Mouse (Mus musculus) neural tube, embryonic 14.5 days (tissue): ENCODE results near the gene Armh2. TPM values are rescaled to one million over a fixed set of nuclear protein-coding genes. Genes with fewer than 3 reads are reported as not detected.

Experiments used
- ATAC-seq: fragments of 200-750 bp; cut with Nextera tagmentation; 2 replicates; pipeline ENCODE4 v1.8.0; 2017; ENCODE audit warnings: low read depth, mild to moderate bottlenecking, moderate TSS enrichment, moderate library complexity
- H3K27ac ChIP-seq: fragments of 300-500 bp; sonication (generic); 2 replicates; pipeline ENCODE4 v1.5.1; 2014; ENCODE audit warnings: low read depth, mild to moderate bottlenecking, control low read depth, low read length, moderate library complexity, mixed read lengths
- H3K27me3 ChIP-seq: fragments of 300-500 bp; sonication (generic); 2 replicates; pipeline ENCODE4 v1.6.1; 2014; ENCODE audit warnings: low read length; ENCODE audit not compliant: control insufficient read depth, insufficient read depth
- H3K36me3 ChIP-seq: fragments of 300-500 bp; sonication (generic); 2 replicates; pipeline ENCODE4 v1.6.1; 2014; ENCODE audit warnings: low read length, mixed read lengths; ENCODE audit not compliant: control insufficient read depth, insufficient read depth
- H3K4me1 ChIP-seq: fragments of 300-500 bp; sonication (generic); 2 replicates; pipeline ENCODE4 v1.6.1; 2014; ENCODE audit warnings: low read length; ENCODE audit not compliant: control insufficient read depth, insufficient read depth
- H3K4me2 ChIP-seq: fragments of 300-500 bp; sonication (generic); 2 replicates; pipeline ENCODE4 v1.6.1; 2014; ENCODE audit warnings: mild to moderate bottlenecking, low read depth, low read length, control low read depth
- H3K4me3 ChIP-seq: fragments of 300-500 bp; sonication (generic); 2 replicates; pipeline ENCODE4 v1.5.1; 2014; ENCODE audit warnings: low read depth, low read length, control low read depth, mixed read lengths
- H3K9ac ChIP-seq: fragments of 300-500 bp; sonication (generic); replicated peaks from 2 replicates; pipeline ENCODE4 v1.6.1; 2014; ENCODE audit warnings: low read depth, mild to moderate bottlenecking, control low read depth, low read length, mixed read lengths
- H3K9me3 ChIP-seq: fragments of 300-500 bp; sonication (generic); 2 replicates; pipeline ENCODE4 v1.6.1; 2016; ENCODE audit warnings: low read length; ENCODE audit not compliant: control insufficient read depth
- WGBS: fragments of 180-500 bp; shearing (Covaris S2); extraction: QIAGEN DNeasy Blood & Tissue Kit; methylation state at CpG from one replicate; pipeline ENCODE4 v1.1.7; 2014; 5-methylcytosine and 5-hydroxymethylcytosine counted together
- polyA plus RNA-seq: library from polyadenylated mRNA; unstranded; fragments of >200 nt; fragmentation: Nextera tagmentation; extraction: Ambion mirVana; gene quantifications from 2 replicates; pipeline ENCODE4 v1.2.1, GENCODE M21; 2014

Gene Armh2
- polyA plus RNA-seq, 1 experiment from 2014 or later: not detected

DNA sequence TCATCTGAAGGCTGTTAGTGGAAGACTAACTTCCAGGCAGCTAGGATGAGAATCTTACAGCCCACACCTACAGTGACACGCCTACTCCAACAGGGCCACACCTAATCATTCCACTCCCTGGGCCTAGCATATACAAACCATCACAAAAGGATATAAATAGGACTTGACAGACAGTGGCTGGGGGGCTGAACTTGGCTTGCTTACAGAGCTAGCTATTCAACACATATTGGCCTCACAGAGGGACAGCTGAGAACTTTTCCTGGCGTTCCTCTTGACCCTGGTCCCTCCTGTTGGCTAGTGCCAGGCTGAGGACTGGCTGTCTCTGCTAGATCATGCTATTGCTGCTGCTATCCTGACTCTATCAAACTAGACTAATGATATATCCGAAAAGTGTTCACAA, 6.8 kb downstream of the Armh2 start:
- Histone ChIP-seq H3K4me1 (no peaks in the 10 kb centered on the region), H3K9me3 (no peaks in the 10 kb centered on the region), H3K4me2 (no peak overlapping the region), H3K9ac (no peak overlapping the region), H3K27ac (no peak overlapping the region), H3K4me3 (no peak overlapping the region), H3K27me3 (no peaks in the 10 kb centered on the region), H3K36me3 (no peaks in the 10 kb centered on the region)
- ATAC-seq: no peak
- 93% methylated on average over 3 of the region's 3 CpGs for WGBS

DNA sequence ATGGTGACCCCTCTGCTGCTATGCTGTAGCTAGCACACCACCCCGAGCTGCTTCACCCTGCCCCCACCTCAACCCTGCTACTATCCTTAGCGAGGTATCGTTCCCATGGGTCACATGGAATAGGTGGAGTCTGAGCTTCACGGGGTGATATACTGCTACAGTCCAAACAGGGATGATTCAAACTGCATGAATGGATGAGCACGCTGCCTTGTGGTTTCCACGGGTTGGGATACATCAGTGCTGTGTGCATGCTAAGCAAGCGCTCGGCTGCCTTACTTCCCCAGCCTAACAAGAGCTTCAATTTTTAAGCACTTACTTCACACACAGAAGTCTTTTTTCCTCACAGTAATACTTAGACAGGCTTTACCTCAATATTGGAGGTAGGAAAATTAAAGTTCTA, 9.8 kb downstream of the Armh2 start:
- no peaks in the 10 kb centered on the region for H3K9me3 ChIP-seq
- H3K36me3 ChIP-seq: no peaks in the 10 kb centered on the region
- H3K4me3 ChIP-seq: no peak overlapping the region
- no peak for ATAC-seq
- no peaks in the 10 kb centered on the region for H3K4me1 ChIP-seq
- no peak overlapping the region for H3K4me2 ChIP-seq
- H3K27me3 ChIP-seq: no peaks in the 10 kb centered on the region
- no peak overlapping the region for H3K27ac ChIP-seq
- 92% methylated on average over 8 of the region's 8 CpGs for WGBS
- H3K9ac ChIP-seq: no peak overlapping the region

DNA sequence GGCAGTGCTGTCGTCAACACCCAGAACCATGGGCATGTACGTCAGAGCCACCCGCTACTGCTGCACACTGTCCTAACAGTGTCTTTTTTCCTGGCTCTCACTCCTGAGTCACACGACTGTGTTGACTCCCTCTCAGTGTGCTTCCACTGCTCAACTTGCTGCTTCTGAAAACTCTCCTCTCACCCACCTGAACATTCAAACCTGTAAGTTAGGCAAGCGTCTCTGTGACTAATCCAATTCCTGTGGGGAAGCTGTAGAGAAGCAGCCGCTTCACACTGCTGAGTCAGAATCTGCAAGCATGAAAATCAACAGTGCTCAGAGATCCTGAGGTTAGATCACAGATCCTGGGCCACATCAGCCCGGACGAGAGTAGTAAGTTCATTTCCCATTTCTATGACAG, 10.4 kb downstream of the Armh2 start:
- no peak for ATAC-seq
- no peak overlapping the region for H3K4me2 ChIP-seq
- H3K4me1 ChIP-seq: no peaks in the 10 kb centered on the region
- no peaks in the 10 kb centered on the region for H3K27me3 ChIP-seq
- H3K9ac ChIP-seq: no peak overlapping the region
- no peaks in the 10 kb centered on the region for H3K9me3 ChIP-seq
- H3K4me3 ChIP-seq: no peak overlapping the region
- H3K27ac ChIP-seq: no peak overlapping the region
- no peaks in the 10 kb centered on the region for H3K36me3 ChIP-seq
- whole genome bisulfite sequencing: 95% methylated on average over 8 of the region's 8 CpGs

DNA sequence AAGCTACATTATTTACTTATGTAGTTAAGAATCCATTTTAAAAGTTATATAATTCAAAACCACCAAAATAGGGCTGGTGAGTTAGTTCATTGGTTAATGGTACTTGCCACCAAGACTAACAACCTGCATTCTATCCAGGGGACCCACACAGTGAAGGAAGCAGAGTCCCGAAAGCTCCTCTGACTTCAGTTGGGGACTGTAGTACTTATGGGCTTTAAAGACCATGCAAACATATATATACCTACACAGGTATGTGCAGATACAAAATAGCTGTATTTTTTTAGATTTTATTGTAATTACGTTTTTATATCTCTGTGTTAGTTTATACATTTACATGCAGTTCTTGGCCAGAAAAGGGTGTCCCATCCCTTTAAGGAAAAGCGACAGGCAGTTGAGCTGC, 15.7 kb downstream of the Armh2 start:
- Histone ChIP-seq H3K36me3 (no peaks in the 10 kb centered on the region), H3K4me2 (no peak overlapping the region), H3K27me3 (no peaks in the 10 kb centered on the region), H3K9ac (no peak overlapping the region), H3K27ac (no peak overlapping the region), H3K9me3 (no peaks in the 10 kb centered on the region), H3K4me1 (peaks cover 3% of the 10 kb centered on the region; the same call in 1 of the 2 replicates), H3K4me3 (no peak overlapping the region)
- ATAC-seq: no peak
- WGBS: 96% methylated on average over 3 of the region's 3 CpGs

DNA sequence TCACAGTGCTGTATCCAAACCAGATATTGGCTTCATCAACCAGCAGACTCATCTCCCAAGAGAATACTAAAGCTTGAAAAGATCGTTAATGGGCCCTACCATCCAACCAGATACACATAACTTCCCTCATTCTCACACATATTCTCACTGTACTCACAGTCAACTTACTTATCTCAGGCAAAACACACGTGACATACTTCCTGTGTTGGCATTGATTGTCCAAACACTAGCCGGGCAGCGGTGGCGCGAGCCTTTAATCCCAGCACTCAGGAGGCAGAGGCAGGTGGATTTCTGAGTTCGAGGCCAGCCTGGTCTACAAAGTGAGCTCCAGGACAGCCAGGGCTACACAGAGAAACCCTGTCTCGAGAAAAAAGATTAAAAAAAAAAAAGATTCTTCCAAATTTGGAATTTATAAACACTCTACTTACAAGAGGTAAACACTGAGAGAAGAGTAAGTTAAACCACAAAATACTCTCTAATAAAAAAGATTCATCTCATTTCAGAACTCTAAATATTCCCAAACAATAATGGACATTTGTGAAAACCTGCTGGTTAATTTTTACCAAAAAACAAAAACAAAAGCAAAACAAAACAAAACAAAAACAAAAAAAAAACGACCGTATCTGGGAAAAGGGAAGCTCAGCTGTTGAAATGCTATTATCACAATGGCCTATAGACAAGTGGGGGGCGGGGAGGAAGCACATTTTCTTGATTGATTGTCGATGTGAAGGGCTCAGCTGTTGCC, 17.0 kb downstream of the Armh2 start:
- Histone ChIP-seq H3K4me2 (no peak overlapping the region), H3K27me3 (no peaks in the 10 kb centered on the region), H3K9me3 (no peaks in the 10 kb centered on the region), H3K27ac (no peak overlapping the region), H3K36me3 (no peaks in the 10 kb centered on the region), H3K4me1 (peaks cover 3% of the 10 kb centered on the region; the same call in 1 of the 2 replicates), H3K4me3 (no peak overlapping the region), H3K9ac (no peak overlapping the region)
- 86% methylated on average over 12 of the region's 12 CpGs for WGBS
- ATAC-seq: no peak

DNA sequence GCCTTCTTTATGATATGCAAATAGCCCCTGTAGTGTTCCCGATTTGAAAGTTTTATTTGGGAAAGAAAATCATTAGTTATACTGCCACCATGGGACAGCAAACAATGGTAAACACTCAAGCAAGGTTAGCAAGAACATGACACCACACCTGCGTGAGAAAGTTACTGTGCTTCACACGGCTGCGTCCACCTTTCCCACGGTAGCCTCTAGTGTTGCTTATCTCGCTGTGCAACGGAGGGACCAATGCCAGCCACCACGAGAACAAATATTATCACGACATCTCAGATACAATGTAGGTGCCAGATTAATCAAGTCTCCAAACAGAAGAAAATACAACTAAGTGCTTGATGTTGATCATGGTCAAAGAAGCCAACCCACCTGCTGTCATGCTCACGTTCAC, 18.4 kb downstream of the Armh2 start:
- Histone ChIP-seq H3K9ac (no peak overlapping the region), H3K9me3 (no peaks in the 10 kb centered on the region), H3K36me3 (no peaks in the 10 kb centered on the region), H3K4me1 (peaks cover 3% of the 10 kb centered on the region; the same call in 1 of the 2 replicates), H3K27me3 (no peaks in the 10 kb centered on the region), H3K4me3 (no peak overlapping the region), H3K4me2 (no peak overlapping the region), H3K27ac (no peak overlapping the region)
- no peak for ATAC-seq
- WGBS: 94% methylated on average over 10 of the region's 10 CpGs

DNA sequence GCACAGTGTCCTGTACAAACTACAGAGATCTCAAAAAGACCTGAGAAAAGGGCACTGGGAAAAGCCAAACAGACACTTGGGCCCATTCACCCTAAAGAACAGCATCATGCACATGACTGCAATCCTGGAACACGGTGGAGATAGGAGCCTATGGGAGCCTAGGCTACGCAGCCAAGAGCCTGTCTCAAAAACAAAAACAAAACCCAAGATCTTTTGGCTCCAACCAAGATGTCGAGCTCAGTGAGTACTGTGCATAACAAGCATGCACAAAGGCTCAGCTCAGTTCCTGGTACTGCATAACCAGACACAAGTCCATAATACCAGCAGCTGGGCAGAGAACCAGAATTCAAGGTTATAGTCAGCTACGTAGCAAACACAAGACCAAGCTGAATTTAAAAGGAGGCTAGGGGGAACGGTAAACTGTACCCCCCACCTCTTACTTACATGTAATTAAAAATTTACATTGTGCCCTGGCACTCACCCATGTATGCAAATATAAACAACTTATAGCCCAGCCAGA, 19.4 kb downstream of the Armh2 start:
- Histone ChIP-seq H3K36me3 (no peaks in the 10 kb centered on the region), H3K27ac (no peak overlapping the region), H3K27me3 (no peaks in the 10 kb centered on the region), H3K4me3 (no peak overlapping the region), H3K9me3 (no peaks in the 10 kb centered on the region), H3K4me1 (peaks cover 3% of the 10 kb centered on the region; the same call in 1 of the 2 replicates), H3K9ac (no peak overlapping the region), H3K4me2 (peak overlapping the region; percentile 62; the same call in 1 of the 2 replicates)
- WGBS: 70% methylated on average over 5 of the region's 5 CpGs
- no peak for ATAC-seq

DNA sequence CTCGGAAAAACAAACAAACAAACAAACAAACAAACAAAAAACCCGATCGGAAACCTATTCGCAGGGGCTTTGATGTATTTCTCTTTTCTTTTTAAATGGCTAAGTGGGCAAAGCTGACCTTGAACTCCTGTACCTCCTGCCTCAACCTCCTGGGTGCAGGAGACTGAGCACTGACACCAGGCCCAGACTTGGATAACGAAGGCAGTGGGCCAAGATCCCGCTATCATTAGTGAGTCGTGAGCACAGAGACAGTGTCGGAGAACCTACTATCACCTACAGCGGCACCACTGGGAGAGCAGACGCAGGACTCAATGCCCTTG, 20.0 kb downstream of the Armh2 start:
- Histone ChIP-seq H3K27me3 (no peaks in the 10 kb centered on the region), H3K4me3 (peak overlapping the region; percentile 96), H3K27ac (no peak overlapping the region), H3K9ac (no peak overlapping the region; the same call in 1 of the 2 replicates), H3K9me3 (no peaks in the 10 kb centered on the region), H3K36me3 (no peaks in the 10 kb centered on the region), H3K4me2 (peak overlapping the region; percentile 62), H3K4me1 (peaks cover 3% of the 10 kb centered on the region; the same call in 1 of the 2 replicates)
- 5% methylated on average over 10 of the region's 10 CpGs for WGBS
- ATAC-seq: no peak

DNA sequence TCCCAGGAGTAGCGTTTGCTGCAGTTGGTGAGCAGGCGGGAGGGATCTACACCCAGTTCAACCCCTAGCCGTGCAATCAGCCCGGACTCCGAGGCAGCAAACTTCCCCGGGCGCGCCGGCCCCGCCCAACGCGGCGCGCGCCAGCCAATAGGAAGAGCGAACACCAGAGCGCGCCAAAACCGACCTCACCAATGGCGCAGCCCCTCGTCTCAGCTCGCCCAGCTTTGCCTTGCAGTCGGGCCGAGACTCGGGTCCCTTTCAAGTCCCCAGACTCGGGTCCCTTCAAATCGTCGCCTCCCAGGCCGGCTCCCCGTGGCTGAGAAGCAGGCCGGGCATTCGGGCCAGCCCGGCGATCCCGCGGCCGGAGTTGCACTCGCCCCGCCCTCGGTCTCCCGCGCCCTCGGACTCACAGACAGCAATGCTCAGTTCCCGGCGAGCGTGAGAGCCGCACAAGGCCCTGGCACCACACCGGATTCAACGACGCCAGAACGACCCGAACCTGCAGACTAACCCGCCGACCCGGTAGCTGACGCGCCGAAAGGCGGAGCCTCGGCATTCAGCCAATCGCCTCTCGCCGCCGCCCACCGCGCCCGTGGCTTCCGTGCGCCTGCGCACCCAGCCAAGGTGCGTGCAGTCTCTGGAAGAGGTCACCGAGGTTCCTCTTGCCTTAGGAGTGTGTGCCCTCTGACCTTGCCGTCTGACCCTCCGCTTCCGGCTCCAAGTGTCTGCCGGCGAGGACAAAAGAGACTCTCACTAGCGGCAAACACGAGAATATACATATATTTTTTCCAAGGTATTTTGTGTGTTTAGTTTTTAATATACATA, 20.6 kb downstream of the Armh2 start, which contains the start of gene Gmnn:
Gene Gmnn (minus strand): TSS at position 521 of the 825 bp plus-strand sequence.
- WGBS: under 1% methylated on average over 79 of the region's 79 CpGs

More for the DNA sequence above, 20.6 kb downstream of the Armh2 start, which contains the start of gene Gmnn:
- Histone ChIP-seq H3K27me3 (no peaks in the 10 kb centered on the region), H3K4me2 (peak within 1 kb of the TSS; percentile 62), H3K9me3 (no peaks in the 10 kb centered on the region), H3K27ac (peak within 1 kb of the TSS; percentile 55; the same call in 1 of the 2 replicates), H3K4me3 (peak within 1 kb of the TSS; percentile 96), H3K4me1 (peaks cover 3% of the 10 kb centered on the region; the same call in 1 of the 2 replicates), H3K36me3 (no peaks in the 10 kb centered on the region), H3K9ac (peak within 1 kb of the TSS; percentile 52)
- peak; percentile 98 for ATAC-seq
